1 mouse cellular context compared by ENCODE assay signal in genomic region chr14:55542268-55542667, GRCm38 (mm10).
TF ChIP-seq lines count a peak whose summit lies in the region.

No protein-coding gene starts in this region.

TF ChIP-seq in CH12.LX, 34 proteins besides CTCF, POLR2A, EP300 and RAD21:
- TF ChIP-seq MYC (IDR thresholded peaks at IDR 0.05; ENCODE audit: low read depth, low read length) (peak; percentile 57; the same call in 1 of the 2 replicates), USF2 (conservative IDR thresholded peaks at IDR 0.05; ENCODE audit: low read depth, low read length) (no peak), POLR2AphosphoS2 (IDR thresholded peaks at IDR 0.05; ENCODE audit: low read depth, low read length) (peak; percentile 42; the same call in 1 of the 2 replicates), MAX (IDR thresholded peaks at IDR 0.05; ENCODE audit: low read length) (peak; percentile 62; the same call in 1 of the 2 replicates), GABPA (IDR thresholded peaks at IDR 0.05; ENCODE audit: insufficient replicate concordance, low read depth, low read length) (no peak), ETS1 (conservative IDR thresholded peaks at IDR 0.05; ENCODE audit: low read depth, low read length) (peak; percentile 56; the same call in 1 of the 2 replicates), KAT2A (IDR thresholded peaks at IDR 0.05; ENCODE audit: insufficient replicate concordance, low read length) (no peak), NRF1 (IDR thresholded peaks at IDR 0.05; ENCODE audit: low read depth, low read length) (0 out of 2 replicates have a peak, but pooled peaks have one; percentile 33), MAZ (IDR thresholded peaks at IDR 0.05; ENCODE audit: low read depth, low read length) (no peak), IRF4 (IDR thresholded peaks at IDR 0.05; ENCODE audit: low read depth, low read length) (peak; percentile 76), BHLHE40 (IDR thresholded peaks at IDR 0.05; ENCODE audit: low read depth, low read length) (peak; percentile 94), TCF12 (IDR thresholded peaks at IDR 0.05; ENCODE audit: low read depth, low read length) (no peak), MXI1 (IDR thresholded peaks at IDR 0.05; ENCODE audit: low read depth, low read length) (peak; percentile 76), ELF1 (IDR thresholded peaks at IDR 0.05; ENCODE audit: low read depth, low read length) (no peak)
